Comparison of ENCODE assay signal across 8 mouse cellular contexts in the genomic region with DNA sequence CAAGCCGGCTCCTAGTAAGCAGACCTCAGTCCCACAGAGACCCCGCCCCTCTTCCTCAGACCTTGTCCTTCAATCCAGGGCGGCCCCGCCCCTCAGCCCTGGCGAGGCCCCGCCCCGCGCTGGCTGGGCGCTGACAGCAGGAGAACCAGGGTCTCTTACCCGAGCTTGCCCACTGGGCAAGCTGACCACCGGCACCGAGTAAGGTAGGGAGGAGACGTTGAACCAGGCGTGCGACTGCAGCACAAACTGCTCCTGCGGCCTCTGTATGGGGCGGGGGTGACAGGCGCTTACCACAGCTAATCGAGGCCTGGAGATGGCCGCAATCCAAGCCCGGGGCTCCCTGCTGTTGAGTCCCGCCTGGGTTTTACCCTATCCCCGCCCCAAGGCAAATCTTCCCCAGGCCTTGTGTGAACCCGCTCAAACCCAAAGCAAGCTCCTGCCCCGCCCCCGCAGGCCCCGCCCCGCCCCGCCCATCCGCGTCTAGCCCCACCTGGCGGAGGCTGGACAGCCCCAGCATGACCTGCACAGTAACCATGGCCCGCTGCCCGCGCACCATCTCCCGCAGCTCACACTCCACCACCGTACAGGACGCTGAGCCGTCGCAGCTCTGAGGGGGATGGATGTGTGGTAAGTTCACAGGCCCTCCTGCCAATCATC. TPM values are rescaled to one million over a fixed set of nuclear protein-coding genes. Genes with fewer than 3 reads are reported as not detected.
DNase-seq lines count a peak whose midpoint lies in the region; ATAC-seq and TF ChIP-seq lines count a peak whose summit lies in the region.

No protein-coding gene starts in this region.

- TF ChIP-seq CTCF in gastrocnemius, adult 2 months (IDR thresholded peaks at IDR 0.05) = peak; percentile 47
- TF ChIP-seq CTCF in hindbrain, postnatal 0 days (IDR thresholded peaks at IDR 0.05; ENCODE audit: low read depth) = peak; percentile 52
- peak; percentile 58 for TF ChIP-seq CTCF in liver, adult 2 months (IDR thresholded peaks at IDR 0.05; ENCODE audit: low read depth, low read length)
- peak; percentile 50 for TF ChIP-seq CTCF in midbrain, postnatal 0 days (IDR thresholded peaks at IDR 0.05)
- peak; percentile 8; the same call in 1 of the 2 replicates for TF ChIP-seq CTCF in testis, adult 2 months (IDR thresholded peaks at IDR 0.05; ENCODE audit: control insufficient read depth, insufficient read depth, insufficient replicate concordance, low read depth, low read length)

- H3K9me3 ChIP-seq in hindbrain, postnatal 0 days (ENCODE audit: low read length) = no peaks in the 10 kb centered on the region
- no peaks in the 10 kb centered on the region for H3K9me3 ChIP-seq in midbrain, postnatal 0 days (ENCODE audit: low read length)

- ATAC-seq in hindbrain, postnatal 0 days = peak; percentile 89
- ATAC-seq in midbrain, postnatal 0 days (ENCODE audit: low FRiP score) = peak; percentile 80

- no peaks in the 10 kb centered on the region for H3K36me3 ChIP-seq in hindbrain, postnatal 0 days (ENCODE audit: insufficient read depth, low read length)
- no peaks in the 10 kb centered on the region for H3K36me3 ChIP-seq in liver, adult 2 months (ENCODE audit: control insufficient read depth, insufficient read depth, low read length)
- H3K36me3 ChIP-seq in midbrain, postnatal 0 days (ENCODE audit: insufficient read depth, low read length) = no peaks in the 10 kb centered on the region
- H3K36me3 ChIP-seq in testis, adult 2 months (ENCODE audit: control insufficient read depth, insufficient read depth, low read length) = no peaks in the 10 kb centered on the region

- H3K27me3 ChIP-seq in hindbrain, postnatal 0 days (ENCODE audit: insufficient read depth, low read length) = no peaks in the 10 kb centered on the region
- H3K27me3 ChIP-seq in liver, adult 2 months (ENCODE audit: control insufficient read depth, insufficient read depth, low read length) = no peaks in the 10 kb centered on the region
- no peaks in the 10 kb centered on the region for H3K27me3 ChIP-seq in midbrain, postnatal 0 days (ENCODE audit: insufficient read depth, low read length)
- no peaks in the 10 kb centered on the region for H3K27me3 ChIP-seq in testis, adult 2 months (ENCODE audit: control insufficient read depth, insufficient read depth, low read length)

- WGBS in hindbrain, postnatal 0 days = under 1% methylated on average over 36 of the region's 40 CpGs
- WGBS in liver, adult 2 months = under 1% methylated on average over 35 of the region's 40 CpGs
- WGBS in midbrain, postnatal 0 days = 2% methylated on average over 33 of the region's 40 CpGs

- peaks cover 9% of the 10 kb centered on the region; the same call in 1 of the 2 replicates for H3K4me1 ChIP-seq in hindbrain, postnatal 0 days (ENCODE audit: insufficient read depth, low read length)
- peaks cover 3% of the 10 kb centered on the region; the same call in 1 of the 2 replicates for H3K4me1 ChIP-seq in liver, adult 2 months (ENCODE audit: control insufficient read depth, insufficient read depth, low read length)
- H3K4me1 ChIP-seq in midbrain, postnatal 0 days (ENCODE audit: insufficient read depth, low read length) = no peaks in the 10 kb centered on the region; the same call in 1 of the 2 replicates
- H3K4me1 ChIP-seq in testis, adult 2 months (ENCODE audit: control insufficient read depth, insufficient read depth, low read length) = peaks cover 8% of the 10 kb centered on the region

- H3K9ac ChIP-seq in hindbrain, postnatal 0 days (replicated peaks; ENCODE audit: low read length) = peak overlapping the region; percentile 66
- H3K9ac ChIP-seq in liver, adult 2 months (ENCODE audit: low read depth, low read length) = peak overlapping the region; percentile 71
- peak overlapping the region; percentile 66 for H3K9ac ChIP-seq in midbrain, postnatal 0 days (replicated peaks; ENCODE audit: low read length, poor library complexity, severe bottlenecking)

- peak overlapping the region; percentile 89 for H3K4me2 ChIP-seq in hindbrain, postnatal 0 days (ENCODE audit: low read depth, low read length)
- peak overlapping the region; percentile 85 for H3K4me2 ChIP-seq in midbrain, postnatal 0 days (ENCODE audit: low read depth, low read length, poor library complexity, severe bottlenecking)

- H3K4me3 ChIP-seq in gastrocnemius, adult 2 months = peak overlapping the region; percentile 84
- peak overlapping the region; percentile 47 for H3K4me3 ChIP-seq in hindbrain, postnatal 0 days (ENCODE audit: low read length)
- peak overlapping the region; percentile 67 for H3K4me3 ChIP-seq in liver, adult 2 months (ENCODE audit: insufficient read depth, low read depth, low read length)
- peak overlapping the region; percentile 54 for H3K4me3 ChIP-seq in midbrain, postnatal 0 days (ENCODE audit: low read depth, low read length)
- peak overlapping the region; percentile 69 for H3K4me3 ChIP-seq in testis, adult 2 months (ENCODE audit: control insufficient read depth, low read depth, low read length)

- peak; percentile 47 for DNase-seq in spleen, adult 12 weeks (ENCODE audit: low spot score)
- no peak for DNase-seq in spleen, postnatal 14 days (ENCODE audit: low spot score in 2 of 2)
- DNase-seq in cerebellum, postnatal 14 days = peak; percentile 75 to 76
- DNase-seq in gastrocnemius, adult 2 months = peak; percentile 78
- DNase-seq in hindbrain, postnatal 0 days (ENCODE audit: low spot score) = peak; percentile 86
- peak; percentile 80 for DNase-seq in liver, adult 2 months (ENCODE audit: extremely low read depth, low read depth, low spot score)
- peak; percentile 85 for DNase-seq in midbrain, postnatal 0 days (ENCODE audit: low spot score)

- H3K79me2 ChIP-seq in liver, adult 2 months (ENCODE audit: control insufficient read depth, insufficient read depth, low read length) = no peaks in the 10 kb centered on the region

- TF ChIP-seq POLR2A in liver, adult 2 months (IDR thresholded peaks at IDR 0.05; ENCODE audit: extremely low read depth, insufficient read depth, low read length) = no peak
- TF ChIP-seq POLR2A in testis, adult 2 months (IDR thresholded peaks at IDR 0.05; ENCODE audit: control insufficient read depth, low read depth, low read length) = no peak

- intact Hi-C loops in gastrocnemius, adult 2 months (cut with DNase I) = no loop called here

- peak overlapping the region; percentile 66 for H3K27ac ChIP-seq in gastrocnemius, adult 2 months
- peak overlapping the region; percentile 60; the same call in 1 of the 2 replicates for H3K27ac ChIP-seq in hindbrain, postnatal 0 days
- H3K27ac ChIP-seq in liver, adult 2 months (replicated peaks; ENCODE audit: insufficient read depth, low read depth, low read length) = peak overlapping the region; percentile 24; the same call in 1 of the 2 replicates
- peak overlapping the region; percentile 27; the same call in 1 of the 2 replicates for H3K27ac ChIP-seq in midbrain, postnatal 0 days (ENCODE audit: low read depth, low read length)
- H3K27ac ChIP-seq in testis, adult 2 months (ENCODE audit: control insufficient read depth, insufficient read depth, low read depth, low read length) = no peak overlapping the region

RNA-seq across cellular contexts. Expression of a gene that starts 8.4 kb away (rescaled TPM):
- 1 to 10 TPM in 1 of 2 experiments, under 1 TPM in 1; 0.66 to 1.1 TPM for total RNA-seq in gastrocnemius, adult 2 months (2021)
- total RNA-seq in hindbrain, postnatal 0 days (2014; rRNA removed) = 546 and 699 TPM in 2 replicates
- 20.6 and 21.0 TPM in 2 replicates for polyA plus RNA-seq in hindbrain, postnatal 0 days (2015; fragmentation: Nextera tagmentation; extraction: Ambion mirVana)
- total RNA-seq in liver, adult 2 months (2014; rRNA removed) = 0.81 and 1.0 TPM in 2 replicates
- 1.4 and 1.8 TPM in 2 replicates for polyA plus RNA-seq in liver, adult 2 months (2012; rRNA removed)
- total RNA-seq in midbrain, postnatal 0 days (2014; rRNA removed) = 584 and 605 TPM in 2 replicates
- 22.5 and 25.4 TPM in 2 replicates for polyA plus RNA-seq in midbrain, postnatal 0 days (2015; fragmentation: Nextera tagmentation; extraction: Ambion mirVana)
- polyA plus RNA-seq in testis, adult 2 months (2012; rRNA removed) = 0.88 and 1.2 TPM in 2 replicates

RNA-seq across cellular contexts. Expression of a gene that starts 14.1 kb away (rescaled TPM):
- 1 to 10 TPM in 1 of 2 experiments, under 1 TPM in 1; 0.51 to 2.7 TPM for total RNA-seq in gastrocnemius, adult 2 months (2021)
- 3.5 and 5.6 TPM in 2 replicates for total RNA-seq in hindbrain, postnatal 0 days (2014; rRNA removed)
- polyA plus RNA-seq in hindbrain, postnatal 0 days (2015; fragmentation: Nextera tagmentation; extraction: Ambion mirVana) = 13.7 and 14.2 TPM in 2 replicates
- total RNA-seq in liver, adult 2 months (2014; rRNA removed) = 1.6 and 2.5 TPM in 2 replicates
- polyA plus RNA-seq in liver, adult 2 months (2012; rRNA removed) = 4.3 and 7.1 TPM in 2 replicates
- 2.6 and 4.7 TPM in 2 replicates for total RNA-seq in midbrain, postnatal 0 days (2014; rRNA removed)
- polyA plus RNA-seq in midbrain, postnatal 0 days (2015; fragmentation: Nextera tagmentation; extraction: Ambion mirVana) = 15.4 and 15.5 TPM in 2 replicates
- 3.4 and 5.2 TPM in 2 replicates for polyA plus RNA-seq in testis, adult 2 months (2012; rRNA removed)

RNA-seq across cellular contexts. Expression of a gene that starts 25.8 kb away (rescaled TPM):
- 10 to 100 TPM; 12.6 to 32.3 TPM for total RNA-seq in gastrocnemius, adult 2 months (2021)
- 85.6 and 98.5 TPM in 2 replicates for total RNA-seq in hindbrain, postnatal 0 days (2014; rRNA removed)
- polyA plus RNA-seq in hindbrain, postnatal 0 days (2015; fragmentation: Nextera tagmentation; extraction: Ambion mirVana) = 98.4 and 104 TPM in 2 replicates
- total RNA-seq in liver, adult 2 months (2014; rRNA removed) = 53.7 and 88.7 TPM in 2 replicates
- polyA plus RNA-seq in liver, adult 2 months (2012; rRNA removed) = 155 and 176 TPM in 2 replicates
- 74.2 and 78.0 TPM in 2 replicates for total RNA-seq in midbrain, postnatal 0 days (2014; rRNA removed)
- 90.4 and 91.7 TPM in 2 replicates for polyA plus RNA-seq in midbrain, postnatal 0 days (2015; fragmentation: Nextera tagmentation; extraction: Ambion mirVana)
- 21.1 TPM in 2 replicates for polyA plus RNA-seq in testis, adult 2 months (2012; rRNA removed)

RNA-seq across cellular contexts. Expression of a gene that starts 48.1 kb away (rescaled TPM):
- 10 to 100 TPM; 51.4 to 76.4 TPM for total RNA-seq in gastrocnemius, adult 2 months (2021)
- 169 and 194 TPM in 2 replicates for total RNA-seq in hindbrain, postnatal 0 days (2014; rRNA removed)
- 165 and 176 TPM in 2 replicates for polyA plus RNA-seq in hindbrain, postnatal 0 days (2015; fragmentation: Nextera tagmentation; extraction: Ambion mirVana)
- 181 and 243 TPM in 2 replicates for total RNA-seq in liver, adult 2 months (2014; rRNA removed)
- 1,099 and 1,182 TPM in 2 replicates for polyA plus RNA-seq in liver, adult 2 months (2012; rRNA removed)
- total RNA-seq in midbrain, postnatal 0 days (2014; rRNA removed) = 139 and 176 TPM in 2 replicates
- polyA plus RNA-seq in midbrain, postnatal 0 days (2015; fragmentation: Nextera tagmentation; extraction: Ambion mirVana) = 132 and 148 TPM in 2 replicates
- 1,405 and 1,456 TPM in 2 replicates for polyA plus RNA-seq in testis, adult 2 months (2012; rRNA removed)

Comparison
In these comparisons a context has a peak if more than half of its experiments do, and no peak if none do; other contexts are left out.
1. DNase-seq: peak in spleen, adult 12 weeks (single experiment), cerebellum, postnatal 14 days (2 of 2), gastrocnemius, adult 2 months (single experiment), hindbrain, postnatal 0 days (single experiment), liver, adult 2 months (single experiment) and midbrain, postnatal 0 days (single experiment); none in spleen, postnatal 14 days (0 of 2).
2. CTCF ChIP-seq: peak in every context shown above with its lines; median percentile 58 in liver, adult 2 months; 52 in hindbrain, postnatal 0 days; 50 in midbrain, postnatal 0 days; 47 in gastrocnemius, adult 2 months; 8 in testis, adult 2 months.
3. RNA of a gene that starts 8.4 kb away (total RNA-seq): 584 to 605 TPM in midbrain, postnatal 0 days and 546 to 699 TPM in hindbrain, postnatal 0 days; 0.66 to 1.1 TPM in gastrocnemius, adult 2 months and 0.81 to 1.0 TPM in liver, adult 2 months; every median in the first group is over 100 times any median in the second.
4. Peak in every context shown above with its lines, with median percentiles within 50 percentile points of each other: H3K4me3 ChIP-seq and H3K9ac ChIP-seq.